Mouse (Mus musculus) cerebellum, adult 8-10 months (tissue): ENCODE measurements around the gene Ugt1a6b.
"Not testable (repeated sequence)": the region's sequence is repeated elsewhere in the genome, so short reads cannot be mapped to it uniquely, and the experiment has no call there.

Experiments used
- DNase-seq: peaks from one replicate; pipeline ENCODE4 v3.0.0; 2022

Ugt1a6b gene

DNA sequence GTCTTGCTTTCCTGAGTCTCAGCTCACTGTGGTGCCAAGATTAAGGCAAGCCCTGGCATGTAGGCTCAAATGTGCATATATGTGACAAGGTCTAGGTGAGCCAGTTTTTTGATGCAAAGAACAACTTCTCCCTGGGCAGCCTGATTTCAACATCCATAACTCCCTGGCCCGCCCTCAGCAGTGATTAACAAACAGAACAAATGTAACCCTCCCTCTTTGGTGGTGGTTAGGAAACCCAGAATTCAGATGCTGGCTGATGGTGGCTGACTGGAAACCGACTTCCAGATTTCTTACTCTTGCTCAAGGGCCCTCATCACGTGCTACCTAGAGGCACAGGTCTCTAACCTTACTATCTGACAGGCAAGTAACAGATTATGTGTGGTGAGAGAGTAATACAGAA is at the start of gene Ugt1a6b:
Gene Ugt1a6b, plus strand, starts transcription at position 234 of the 400 bp plus-strand sequence.
- not testable (repeated sequence) for DNase-seq

DNA sequence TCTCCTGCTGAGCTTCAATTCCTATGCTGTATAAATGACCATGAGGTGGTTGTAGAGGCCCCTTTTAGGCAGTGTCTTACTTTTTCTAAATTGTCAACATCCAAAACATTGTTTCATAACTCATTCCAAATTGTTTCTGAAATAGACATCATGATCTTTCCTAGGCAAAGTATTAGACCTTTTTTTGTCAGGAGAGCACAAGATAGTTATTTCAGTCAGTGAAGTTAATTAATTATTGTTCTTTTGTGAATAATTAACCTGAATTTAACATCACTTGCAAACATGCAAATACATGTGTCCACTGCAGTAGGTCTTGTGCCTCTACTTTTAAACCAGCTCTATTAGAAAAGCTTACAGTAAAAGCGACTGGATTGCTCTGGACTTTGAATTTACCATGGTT is 48.0 kb upstream of the Ugt1a6b start, which contains the start of gene Ugt1a10:
Gene Ugt1a10, plus strand, starts transcription at position 301 of the 400 bp plus-strand sequence.
- DNase-seq: no peak

- not testable (repeated sequence) for DNase-seq
Observed at GRCm38 (mm10) chr1:88066472-88067102, 36.5 kb upstream of the Ugt1a6b start.

- no peak for DNase-seq
Observed at GRCm38 (mm10) chr1:88070495-88070894, 32.6 kb upstream of the Ugt1a6b start, which contains the start of gene Ugt1a9. Ugt1a9 (plus strand) TSS chr1:88070800.

- no peak for DNase-seq
Observed at GRCm38 (mm10) chr1:88070902-88071301, 32.1 kb upstream of the Ugt1a6b start.

DNA sequence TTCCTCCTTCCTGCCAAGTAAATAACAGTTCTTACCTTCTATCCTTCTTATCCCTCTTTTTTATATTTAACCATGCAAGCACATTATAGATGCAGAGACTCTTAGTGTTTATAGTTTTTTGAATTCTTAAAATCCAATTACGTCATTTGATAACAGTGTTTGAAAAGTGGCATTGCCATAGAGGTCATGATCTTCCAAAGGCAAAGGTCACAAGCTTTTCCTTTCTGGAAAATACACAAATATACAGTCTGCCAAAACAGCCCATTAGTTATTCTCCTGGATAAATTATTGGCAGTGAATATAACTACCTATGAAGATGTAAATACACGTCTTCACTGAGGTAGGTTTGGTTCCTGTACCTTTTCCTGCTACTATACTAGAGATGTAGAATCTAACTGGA is 28.6 kb upstream of the Ugt1a6b start:
- no peak for DNase-seq

GRCm38 (mm10) chr1:88077128-88077527 is 25.9 kb upstream of the Ugt1a6b start:
- no peak for DNase-seq

DNA sequence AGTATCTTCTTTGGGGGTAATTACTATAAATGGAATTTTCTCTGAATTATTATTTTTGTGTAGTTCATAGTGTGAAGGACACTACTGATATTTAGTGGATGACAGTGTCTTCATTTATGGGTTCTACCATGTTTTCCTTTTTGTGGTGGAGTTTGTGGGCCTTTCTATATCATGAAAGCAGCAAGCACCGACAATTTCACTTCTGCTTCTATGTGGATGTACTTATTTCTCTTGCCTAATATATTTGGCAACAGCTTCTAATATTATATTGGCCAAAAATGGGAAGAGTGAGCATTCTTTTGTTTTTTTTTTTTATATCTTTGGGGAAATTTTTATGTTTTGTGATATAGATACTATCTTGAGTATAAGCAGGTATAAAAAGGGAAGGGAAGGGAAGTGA is 21.4 kb upstream of the Ugt1a6b start:
- no peak for DNase-seq

DNA sequence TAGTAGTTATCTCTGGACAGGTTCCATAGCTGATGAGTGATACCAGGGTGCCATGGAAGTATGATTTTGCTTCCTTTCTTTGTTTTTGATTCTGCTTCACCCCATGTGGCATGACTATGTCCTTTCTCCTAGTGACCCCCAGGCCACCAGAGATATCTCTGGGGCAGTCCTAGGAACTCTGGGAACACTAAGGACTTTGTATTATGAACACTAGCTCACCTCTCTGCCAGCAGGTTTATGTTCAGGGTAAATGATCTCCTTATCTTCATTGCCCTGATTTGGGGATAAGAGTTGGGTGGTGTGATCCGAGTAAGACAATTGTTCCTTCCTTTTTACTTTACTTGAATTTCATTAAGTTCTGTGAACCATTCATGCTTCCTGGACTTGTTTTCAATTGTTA is 16.9 kb upstream of the Ugt1a6b start:
- DNase-seq: no peak

DNA sequence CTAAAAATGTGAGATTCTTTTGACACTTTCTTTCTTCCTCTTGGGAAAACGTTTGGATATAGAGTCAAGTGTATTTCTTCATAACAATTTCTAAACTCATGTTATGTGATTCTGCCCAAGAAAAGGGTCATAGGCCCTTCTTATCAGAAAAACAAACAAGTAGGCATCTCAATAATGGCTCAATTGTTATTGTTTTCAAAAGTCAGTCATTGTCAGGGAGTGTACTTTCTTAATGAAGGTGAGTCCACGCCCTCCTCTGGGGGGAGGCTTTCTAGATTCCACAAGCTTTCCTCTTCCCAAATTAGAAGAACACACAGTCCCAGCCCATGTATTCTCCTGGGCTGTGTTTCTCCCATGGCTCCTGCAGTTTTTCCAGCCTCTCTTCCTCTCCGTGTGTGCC is 15.5 kb upstream of the Ugt1a6b start, which contains the start of gene Ugt1a8:
Gene Ugt1a8, plus strand, starts transcription at position 301 of the 400 bp plus-strand sequence.
- no peak for DNase-seq

DNA sequence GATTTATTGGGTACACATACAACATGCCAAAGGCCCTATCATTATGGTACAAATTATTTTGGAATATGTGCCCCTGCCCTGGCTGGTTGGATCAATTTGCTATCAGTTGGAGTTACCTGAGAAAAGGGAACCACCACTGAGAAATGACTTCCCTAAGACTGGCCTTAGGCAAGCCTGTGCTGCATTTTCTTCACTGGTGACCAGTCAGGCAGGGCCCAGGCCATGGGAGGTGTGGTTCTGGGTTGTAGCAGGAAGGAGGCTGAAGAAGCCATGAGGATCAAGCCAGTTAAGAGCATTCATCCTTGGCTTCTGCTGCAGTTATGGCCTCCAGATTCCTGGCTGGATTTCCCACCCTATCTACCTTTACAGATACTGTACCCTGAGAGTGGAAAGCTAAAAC is 10.7 kb upstream of the Ugt1a6b start:
- no peak for DNase-seq

- DNase-seq: not testable (repeated sequence)
Observed at GRCm38 (mm10) chr1:88094270-88094676, 8.8 kb upstream of the Ugt1a6b start.

- DNase-seq: no peak
Observed at GRCm38 (mm10) chr1:88094941-88095492, 8.0 kb upstream of the Ugt1a6b start, which contains the start of gene Ugt1a7c. Ugt1a7c (plus strand) TSS chr1:88095062.

DNA sequence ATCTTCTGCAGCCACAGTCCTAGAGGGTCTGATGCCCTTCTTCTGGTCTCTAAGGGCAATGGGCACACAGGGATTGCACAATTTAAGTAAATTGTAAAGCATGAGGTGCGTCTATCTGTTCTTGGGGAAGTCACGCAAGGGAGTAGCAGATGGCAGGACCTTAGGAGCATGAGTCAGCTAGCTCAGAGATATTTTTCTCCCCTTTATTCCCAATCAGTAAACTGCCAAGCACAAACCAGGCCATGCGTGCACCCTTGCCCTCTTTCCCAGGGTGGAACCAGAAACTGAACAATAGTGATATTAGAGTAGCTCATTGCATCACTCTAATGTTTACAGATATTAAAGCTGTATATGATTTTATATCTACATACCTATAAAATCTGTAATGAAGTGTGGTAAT is 4.5 kb upstream of the Ugt1a6b start:
- not testable (repeated sequence) for DNase-seq

GRCm38 (mm10) chr1:88099691-88100090 is 3.4 kb upstream of the Ugt1a6b start:
- not testable (repeated sequence) for DNase-seq

DNA sequence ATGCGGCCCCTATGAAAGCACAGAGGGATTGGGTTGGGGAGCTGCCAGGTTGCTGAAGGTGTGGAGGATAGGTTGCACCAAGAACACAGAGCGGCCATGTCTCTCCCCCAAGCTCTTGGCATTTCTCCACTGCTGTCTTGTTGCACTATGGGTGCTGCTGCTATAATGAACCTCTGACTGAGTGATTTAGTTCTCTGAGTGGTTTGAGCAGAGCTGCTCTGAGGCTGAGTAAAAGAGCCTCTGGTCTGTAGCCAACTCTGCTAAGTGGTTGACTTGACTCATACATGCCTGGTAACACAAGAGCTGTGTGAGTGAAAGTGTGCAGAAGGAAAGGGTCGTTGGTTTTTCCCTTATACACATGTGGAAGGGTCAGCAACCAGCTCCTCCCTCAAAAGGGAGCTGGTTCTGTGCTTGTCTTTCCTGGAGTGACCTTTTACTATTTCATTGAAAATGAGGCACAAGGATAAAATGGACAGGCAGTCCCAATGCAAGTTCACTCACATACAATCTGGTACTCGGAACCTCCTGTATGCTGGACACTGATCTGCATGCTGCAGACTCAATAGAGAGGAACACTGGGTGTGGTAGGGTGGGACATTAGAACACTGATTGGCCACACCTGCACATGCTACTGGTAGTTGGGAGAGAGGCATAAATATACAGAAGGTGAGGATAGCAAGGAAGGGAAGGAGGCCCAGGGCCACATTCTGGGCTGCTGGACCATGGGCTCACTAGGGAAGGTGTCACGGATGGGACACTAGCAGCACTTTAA is 831 bp downstream of the Ugt1a6b start:
- DNase-seq: not testable (repeated sequence)

DNA sequence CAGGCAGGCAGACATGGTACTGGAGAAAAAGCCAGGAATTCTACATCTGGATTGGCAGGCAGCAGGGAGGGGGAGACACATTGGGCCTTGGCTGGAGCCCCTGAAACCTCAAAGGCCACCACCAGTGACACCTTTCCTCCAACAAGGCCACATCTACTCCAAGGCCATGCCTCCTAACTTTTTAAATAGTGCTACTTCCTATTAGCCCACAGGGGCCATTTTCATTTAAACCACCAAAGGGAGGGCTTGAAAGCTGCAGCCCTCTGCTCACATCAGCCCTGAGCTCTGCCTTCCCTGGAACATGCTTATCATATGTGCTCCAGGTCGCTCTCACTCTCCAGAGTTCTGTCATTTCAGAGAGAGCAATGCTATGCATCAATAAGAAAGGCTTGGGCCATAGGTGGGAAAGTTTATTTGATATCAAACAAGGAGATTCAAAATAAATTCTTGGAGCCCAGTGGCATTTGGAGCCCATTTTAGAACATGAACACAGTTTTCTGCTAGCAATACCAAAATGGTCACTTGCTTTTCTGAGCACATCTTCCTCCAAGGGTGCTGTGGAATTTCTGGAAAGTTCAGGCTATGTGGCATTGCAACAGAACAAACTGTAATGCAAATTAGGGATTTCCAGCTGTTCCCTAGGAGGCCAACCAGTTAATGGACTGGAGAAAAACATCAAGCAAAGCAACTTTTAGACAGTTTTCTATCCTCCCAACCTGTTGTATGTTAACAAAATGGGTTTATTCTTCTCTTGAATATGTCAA is 1.8 kb downstream of the Ugt1a6b start:
- DNase-seq: no peak

DNA sequence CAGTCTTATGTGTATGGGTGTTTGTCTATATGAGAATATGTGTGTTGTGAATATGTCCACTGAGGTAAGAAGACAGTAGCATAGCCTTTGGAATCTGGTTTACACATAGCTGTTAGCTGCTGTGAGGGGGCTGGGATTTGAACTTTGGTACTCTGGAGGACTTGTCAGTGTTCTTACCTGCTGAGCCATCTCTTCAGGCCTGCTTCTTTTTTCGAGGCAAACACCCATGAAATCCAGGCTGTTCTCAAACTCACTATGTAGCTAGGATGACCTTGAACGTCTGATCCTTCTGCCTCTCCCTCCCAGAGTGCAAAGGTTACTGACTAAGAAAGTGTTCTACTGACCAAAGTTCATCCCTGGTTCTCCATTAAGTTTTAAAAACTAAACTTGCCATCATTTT is 2.6 kb downstream of the Ugt1a6b start:
- DNase-seq: no peak

DNA sequence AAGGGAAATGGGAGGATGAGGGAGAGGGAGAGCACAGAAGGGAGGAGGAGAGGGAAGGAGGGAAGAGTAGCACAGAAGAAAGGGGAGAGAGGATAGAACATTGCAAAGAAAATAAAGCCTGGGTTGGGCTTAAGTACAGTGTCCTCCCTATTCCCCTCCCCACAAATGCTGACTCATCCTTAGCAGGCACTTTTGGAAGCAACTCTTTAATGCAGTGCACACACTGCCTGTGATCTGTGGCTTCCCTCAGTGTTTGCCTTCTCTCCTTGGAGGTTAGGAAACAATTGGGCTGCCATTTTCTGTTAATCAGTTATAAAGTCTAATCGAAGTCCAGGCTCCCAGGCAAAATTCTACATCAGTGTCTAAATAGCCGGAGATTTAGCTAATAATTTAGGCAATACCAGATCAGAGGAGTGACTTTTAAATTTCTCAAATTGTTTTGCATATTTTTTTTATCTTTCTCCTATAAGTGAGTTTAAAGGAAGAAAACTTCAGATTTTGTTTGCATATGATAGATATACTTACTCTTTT is 6.0 kb downstream of the Ugt1a6b start:
- not testable (repeated sequence) for DNase-seq

GRCm38 (mm10) chr1:88109604-88110003 is 6.6 kb downstream of the Ugt1a6b start:
- DNase-seq: not testable (repeated sequence)

DNA sequence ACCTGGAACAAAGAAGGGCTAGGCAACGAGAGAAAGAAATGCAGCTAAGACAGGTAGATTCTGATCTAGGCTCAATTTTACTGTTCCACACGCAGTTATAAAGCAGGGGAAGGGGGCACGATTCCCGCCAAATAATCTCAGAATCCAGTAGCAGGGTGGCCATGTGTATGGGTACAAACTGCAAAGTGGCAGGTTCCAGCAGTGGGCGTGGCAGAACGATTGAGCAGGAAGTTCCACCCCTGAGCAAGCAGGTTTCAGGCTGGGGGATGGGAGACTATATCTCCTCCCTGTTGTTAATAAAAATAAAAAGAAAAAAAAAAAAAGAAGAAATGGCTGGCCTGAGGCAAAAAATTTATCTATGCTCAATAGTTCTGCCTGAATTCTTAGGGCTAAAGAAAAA is 9.7 kb downstream of the Ugt1a6b start:
- not testable (repeated sequence) for DNase-seq

DNA sequence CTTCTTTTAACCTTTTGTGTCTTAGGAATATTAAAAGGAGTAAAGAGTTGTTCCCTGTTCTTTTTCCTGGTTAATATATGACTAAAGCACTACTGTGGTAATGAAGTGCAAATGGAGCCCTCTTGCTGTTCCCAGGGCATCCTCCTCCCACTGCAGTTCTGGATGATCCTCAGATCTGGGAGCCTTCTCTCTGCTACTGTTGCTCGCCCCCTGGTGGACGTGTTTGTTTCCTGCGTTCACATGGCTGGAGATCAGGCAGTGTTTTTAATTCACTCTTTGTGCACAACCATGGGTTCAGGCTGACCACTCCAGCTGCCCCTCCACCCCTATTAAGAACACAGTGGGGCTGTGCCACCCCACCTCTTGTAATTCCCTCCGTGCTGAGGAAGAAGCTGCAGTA is 17.5 kb downstream of the Ugt1a6b start:
- DNase-seq: not testable (repeated sequence)

DNA sequence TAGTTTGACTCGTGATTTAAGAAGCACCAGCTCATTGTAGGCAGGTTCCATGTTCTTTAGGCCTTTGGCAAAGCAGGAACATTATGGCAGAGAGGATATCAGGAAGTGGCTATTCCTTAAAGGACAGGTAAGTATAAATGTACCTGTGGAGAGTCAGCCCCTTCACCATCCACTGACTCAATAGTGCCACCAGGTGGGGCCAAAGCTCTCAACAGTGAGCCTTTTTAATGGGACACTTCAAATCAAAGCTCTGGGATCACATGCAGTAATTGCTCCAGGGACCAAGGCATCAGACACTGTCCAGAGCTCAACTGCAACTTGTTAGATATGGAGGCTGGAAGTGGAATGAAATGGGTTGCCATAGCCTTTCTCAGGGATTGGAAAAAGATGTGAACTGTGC is 18.5 kb downstream of the Ugt1a6b start:
- DNase-seq: not testable (repeated sequence)
